16 mouse cellular contexts compared by ENCODE assay signal in genomic region chr11:106642966-106643637, GRCm38 (mm10).
"Had no signal": no experiment of that assay in that cellular context is flagged by ENCODE, and none has a peak within 500 bp of the region (broad histone marks: within the 10 kb centered on the region; RNA-seq: fewer than 3 reads in every experiment).

No protein-coding gene starts in this region.

- H3K36me3 ChIP-seq: limb, embryonic 15.5 days; midbrain, embryonic 12.5 days; neural tube, embryonic 13.5 days had no signal

- ATAC-seq: hindbrain, embryonic 16.5 days; inflammation-experienced regulatory T-cells, adult 6 months; midbrain, embryonic 16.5 days had no signal

- H3K27me3 ChIP-seq: limb, embryonic 15.5 days; megakaryocyte, embryonic 14.5 days had no signal

- H3K4me2 ChIP-seq: limb, embryonic 15.5 days; lung, embryonic 14.5 days; midbrain, embryonic 12.5 days; neural tube, embryonic 13.5 days had no signal

- DNase-seq: kidney, adult 2 months; kidney, postnatal 36 days; layer of hippocampus, adult 9-11 months; layer of hippocampus, postnatal 36 days; lung, embryonic 14.5 days; lung, postnatal 14 days; right cerebral cortex, postnatal 14 days; thymus, postnatal 36 days had no signal

- H3K4me3 ChIP-seq: limb, embryonic 15.5 days; megakaryocyte, embryonic 14.5 days; midbrain, embryonic 12.5 days; neural tube, embryonic 13.5 days had no signal

- H3K27ac ChIP-seq: limb, embryonic 15.5 days; macrophage; midbrain, embryonic 12.5 days; neural tube, embryonic 13.5 days had no signal

- H3K9me3 ChIP-seq: limb, embryonic 15.5 days; megakaryocyte, embryonic 14.5 days; midbrain, embryonic 12.5 days; neural tube, embryonic 13.5 days had no signal

- H3K9ac ChIP-seq: limb, embryonic 15.5 days; lung, embryonic 14.5 days; midbrain, embryonic 12.5 days; neural tube, embryonic 13.5 days had no signal
